Mouse (Mus musculus): ENCODE data around the gene Kmt2e.
A peak's percentile ranks its signal among the peaks of the same experiment; 100 is the strongest.
"Not testable (repeated sequence)": the region's sequence is repeated elsewhere in the genome, so short reads cannot be mapped to it uniquely, and the experiment has no call there.

Gene Kmt2e

GRCm38 (mm10) chr5:23431948-23432707, 2.1 kb upstream of the Kmt2e start:
- peak; percentile 0; the same call in 1 of the 2 replicates for ATAC-seq (ENCODE audit: low TSS enrichment)

DNA sequence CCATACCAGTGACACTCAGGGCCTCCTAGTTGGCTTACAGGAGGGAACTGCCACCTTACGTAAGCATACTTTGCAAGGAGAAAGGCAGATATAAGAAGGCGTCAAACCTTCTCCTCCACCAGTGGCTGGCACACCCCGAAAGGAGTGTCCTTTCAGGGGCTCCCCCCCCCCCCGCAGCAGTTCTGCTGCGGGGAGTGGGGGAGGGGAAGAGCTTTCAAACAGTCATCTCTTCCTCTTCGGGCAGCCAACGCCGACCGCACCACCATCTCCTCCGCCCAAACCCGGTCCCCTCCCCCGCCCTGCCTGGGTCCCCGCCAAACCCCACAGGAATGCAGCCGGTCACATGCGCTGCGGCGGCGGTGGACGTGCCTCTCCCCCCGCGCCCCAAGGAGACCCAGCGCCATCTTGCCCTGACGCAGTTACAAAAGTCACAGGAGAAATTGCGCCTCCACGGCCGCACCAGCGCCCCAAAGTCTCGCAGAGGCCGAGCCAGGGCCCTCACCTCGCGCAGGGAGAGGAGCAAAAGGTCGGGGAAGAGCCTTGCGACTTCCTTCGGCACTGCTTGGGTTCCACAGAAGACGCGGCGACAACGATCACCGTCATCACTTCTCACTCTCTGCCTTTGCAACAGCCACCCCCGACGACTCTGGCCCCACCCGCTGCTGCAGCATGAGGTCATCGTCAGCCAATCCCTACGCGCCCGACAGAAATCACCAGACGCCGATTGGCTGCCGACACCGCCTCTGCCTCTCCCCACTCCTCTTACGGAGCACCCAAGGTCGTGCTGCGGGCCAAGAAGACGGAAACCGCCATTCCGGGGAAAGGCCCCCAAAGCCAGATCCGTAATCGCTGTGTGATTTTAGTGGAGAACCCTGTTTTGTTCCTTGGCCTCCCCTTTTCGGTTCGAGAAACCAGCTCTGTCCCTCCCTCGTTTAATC, 1.3 kb upstream of the Kmt2e start:
- ATAC-seq (ENCODE audit: low TSS enrichment): peak; percentile 64

DNA sequence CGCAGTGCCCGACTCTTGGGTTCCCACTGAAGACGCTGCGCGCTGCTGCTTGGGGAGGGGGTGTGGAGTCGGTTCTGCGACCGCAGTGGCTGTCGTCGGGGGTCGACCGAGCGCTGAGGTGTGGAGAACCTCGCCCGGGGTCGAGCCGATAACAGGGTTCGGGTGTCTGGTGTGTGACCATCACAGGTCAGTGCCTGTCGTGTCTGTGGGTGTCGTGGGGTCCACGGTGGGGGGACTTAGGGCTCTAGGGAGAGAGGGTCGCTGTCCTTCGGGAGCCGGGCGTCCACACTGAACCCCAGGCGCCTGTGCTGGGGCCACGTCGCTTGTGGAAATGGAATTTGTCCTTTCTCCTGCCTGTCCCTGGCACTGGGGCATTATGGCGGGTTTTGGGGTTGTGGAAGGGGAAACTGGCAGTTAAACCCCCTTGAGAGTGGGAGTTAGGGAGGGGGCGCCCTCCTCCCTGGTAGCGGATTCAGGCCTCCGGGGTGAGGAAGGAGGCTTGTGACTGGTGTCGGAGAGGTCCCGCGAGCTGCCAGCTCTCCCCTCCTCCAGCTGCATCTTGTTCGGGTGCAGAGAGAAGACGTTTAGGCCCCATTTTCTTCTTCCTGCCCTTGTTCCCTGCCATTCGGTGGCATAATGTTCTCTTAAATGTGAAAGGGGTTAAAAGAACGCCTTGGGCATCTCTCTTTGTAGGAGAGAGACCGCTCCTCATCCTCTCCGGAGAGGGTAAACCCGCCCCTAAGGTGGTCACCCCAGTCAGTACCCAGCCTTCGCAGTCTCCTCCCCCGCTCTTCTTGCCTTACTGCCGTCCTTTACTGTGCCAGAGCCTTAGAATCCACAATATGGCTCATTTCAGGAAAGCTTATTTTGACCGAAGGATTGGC, 599 bp downstream of the Kmt2e start:
- peak; percentile 10; the same call in 1 of the 2 replicates for ATAC-seq (ENCODE audit: low TSS enrichment)

DNA sequence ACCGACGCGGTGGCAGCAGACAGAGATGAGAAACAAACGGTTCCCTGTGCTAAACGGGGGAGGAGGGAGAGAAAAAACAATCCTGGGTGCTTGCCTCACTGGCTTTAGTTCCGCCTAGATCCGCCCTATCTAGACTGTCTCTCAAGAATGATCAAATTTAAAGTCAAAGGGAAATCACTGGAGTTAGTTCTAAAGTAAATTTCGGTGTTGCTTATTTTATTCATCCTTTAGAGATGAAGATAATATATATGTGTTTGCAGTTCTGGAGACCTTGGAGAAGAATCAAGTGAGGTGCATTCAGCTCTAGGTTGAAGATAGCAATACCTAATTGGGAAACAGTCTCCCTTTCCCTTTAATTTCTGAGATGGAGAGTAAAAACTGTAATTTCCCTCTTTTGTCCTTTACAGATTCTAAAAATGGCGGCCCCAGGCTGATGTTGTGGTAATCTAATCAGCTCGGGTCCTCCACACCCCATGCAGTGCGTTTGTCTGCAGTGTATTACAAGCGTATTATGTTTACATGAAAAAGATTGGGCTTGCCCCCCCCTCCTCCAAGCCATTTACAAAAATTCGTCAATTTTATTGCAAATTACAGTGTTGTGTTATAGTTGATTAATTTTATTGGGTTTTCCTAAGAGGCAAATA, 1.4 kb downstream of the Kmt2e start:
- ATAC-seq (ENCODE audit: low TSS enrichment): no peak; the same call in 1 of the 2 replicates

DNA sequence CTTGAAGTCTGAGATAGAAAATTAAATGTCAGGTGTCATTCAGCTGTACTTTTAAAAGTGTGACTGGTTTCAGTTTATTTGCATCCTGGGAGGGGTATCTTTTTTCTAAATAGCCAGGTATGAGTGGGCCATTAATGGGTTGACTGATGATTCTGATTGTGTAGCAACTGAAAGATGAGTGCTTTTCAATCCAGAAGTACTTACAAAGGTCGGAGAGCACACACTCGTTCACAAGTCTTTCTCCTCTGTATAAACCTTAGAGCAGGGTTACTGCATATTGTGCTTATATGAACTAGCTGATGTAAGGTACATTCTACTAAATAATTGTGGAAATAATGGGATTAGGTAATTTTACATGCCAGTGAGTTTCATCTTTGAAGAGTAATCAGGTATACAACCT, 2.5 kb downstream of the Kmt2e start:
- no peak for ATAC-seq (ENCODE audit: low TSS enrichment)

- ATAC-seq (ENCODE audit: low TSS enrichment): no peak
Observed at GRCm38 (mm10) chr5:23439857-23440256, 5.6 kb downstream of the Kmt2e start.

- ATAC-seq (ENCODE audit: low TSS enrichment): no peak
Observed at GRCm38 (mm10) chr5:23440572-23440971, 6.3 kb downstream of the Kmt2e start.

DNA sequence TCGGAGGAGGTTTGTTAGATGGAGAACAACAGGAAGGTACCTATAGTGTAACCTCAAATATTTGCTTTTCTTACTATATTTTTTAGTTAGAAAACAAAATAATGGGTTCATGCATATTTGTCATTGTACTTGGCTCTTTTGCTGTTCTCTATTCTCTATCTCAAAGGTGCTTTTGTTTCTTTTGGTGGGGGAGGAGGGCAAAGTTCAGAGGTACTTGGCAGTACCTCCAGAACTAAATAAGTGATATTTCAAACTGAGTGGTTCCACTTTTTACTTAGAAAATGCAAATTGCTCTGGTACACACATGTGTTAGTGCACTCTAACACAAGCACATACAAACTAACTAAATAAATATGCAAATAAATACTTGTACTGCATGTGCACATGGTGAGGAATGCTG, 7.7 kb downstream of the Kmt2e start:
- ATAC-seq (ENCODE audit: low TSS enrichment): no peak

DNA sequence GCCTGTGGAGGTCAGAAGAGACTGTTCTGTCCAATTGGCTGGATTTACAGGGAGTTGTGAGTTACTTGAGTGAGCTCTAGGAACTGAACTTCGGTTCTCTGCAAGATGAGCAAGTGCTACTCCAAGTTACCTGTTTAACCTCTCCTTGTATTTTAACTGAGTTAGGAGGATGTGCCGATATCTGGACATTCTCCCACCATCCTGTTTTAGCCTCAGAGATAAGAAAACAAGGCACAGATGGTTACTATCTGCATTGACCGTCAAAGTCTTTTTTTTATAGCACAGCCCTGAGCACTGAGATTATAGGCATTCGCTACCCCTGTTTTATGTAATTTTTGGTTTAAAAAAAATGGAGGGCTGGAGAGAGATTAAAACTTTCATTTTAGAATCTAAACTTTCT, 10.2 kb downstream of the Kmt2e start:
- no peak for ATAC-seq (ENCODE audit: low TSS enrichment)

GRCm38 (mm10) chr5:23453561-23453960, 19.3 kb downstream of the Kmt2e start:
- not testable (repeated sequence) for ATAC-seq (ENCODE audit: low TSS enrichment)

DNA sequence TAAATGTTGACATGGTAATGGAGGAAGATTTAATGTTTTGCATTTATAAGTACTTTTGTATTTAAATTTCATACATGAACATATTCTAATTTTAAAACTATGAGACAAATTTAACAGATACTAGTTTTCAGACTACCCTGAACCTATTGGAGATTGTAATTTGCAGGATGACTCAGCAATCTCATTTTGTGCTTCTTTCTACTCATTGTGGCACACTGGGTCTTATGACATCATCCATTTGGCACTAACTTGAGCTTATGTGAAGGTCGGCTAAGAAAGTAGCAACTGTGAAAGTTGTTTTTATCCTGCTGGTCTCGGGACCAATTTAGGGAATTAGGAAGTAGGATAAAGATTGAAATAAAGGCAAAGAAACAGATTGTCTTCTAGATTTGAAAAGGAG, 27.4 kb downstream of the Kmt2e start:
- ATAC-seq (ENCODE audit: low TSS enrichment): 0 out of 2 replicates have a peak, but pooled peaks have one; percentile 45

DNA sequence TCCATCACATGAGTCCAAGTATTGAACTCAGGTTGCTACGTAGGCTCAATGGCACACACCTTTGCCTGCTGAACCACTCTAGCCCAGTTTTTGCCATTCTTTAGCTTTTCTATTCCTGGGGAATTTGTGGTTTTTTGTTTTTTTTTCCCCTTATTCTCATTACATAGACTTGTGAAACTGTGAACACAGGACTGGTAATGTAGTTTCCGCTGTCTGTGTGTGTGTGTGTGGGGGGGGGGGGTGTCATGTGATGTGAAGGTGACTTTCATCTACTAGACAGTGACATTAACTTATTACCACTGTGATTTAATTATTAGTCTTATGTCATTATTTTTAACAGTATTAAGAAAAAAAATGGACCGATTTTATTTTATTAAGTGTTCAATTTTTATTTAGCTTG, 30.0 kb downstream of the Kmt2e start:
- ATAC-seq (ENCODE audit: low TSS enrichment): no peak

- no peak for ATAC-seq (ENCODE audit: low TSS enrichment)
Observed at GRCm38 (mm10) chr5:23464743-23465142, 30.5 kb downstream of the Kmt2e start.

- no peak for ATAC-seq (ENCODE audit: low TSS enrichment)
Observed at GRCm38 (mm10) chr5:23466546-23466945, 32.3 kb downstream of the Kmt2e start.

GRCm38 (mm10) chr5:23473098-23473873, 39.0 kb downstream of the Kmt2e start:
- no peak for ATAC-seq (ENCODE audit: low TSS enrichment)

- ATAC-seq (ENCODE audit: low TSS enrichment): no peak
Observed at GRCm38 (mm10) chr5:23483811-23484210, 49.6 kb downstream of the Kmt2e start.

GRCm38 (mm10) chr5:23489231-23489630, 55.0 kb downstream of the Kmt2e start:
- no peak for ATAC-seq (ENCODE audit: low TSS enrichment)

DNA sequence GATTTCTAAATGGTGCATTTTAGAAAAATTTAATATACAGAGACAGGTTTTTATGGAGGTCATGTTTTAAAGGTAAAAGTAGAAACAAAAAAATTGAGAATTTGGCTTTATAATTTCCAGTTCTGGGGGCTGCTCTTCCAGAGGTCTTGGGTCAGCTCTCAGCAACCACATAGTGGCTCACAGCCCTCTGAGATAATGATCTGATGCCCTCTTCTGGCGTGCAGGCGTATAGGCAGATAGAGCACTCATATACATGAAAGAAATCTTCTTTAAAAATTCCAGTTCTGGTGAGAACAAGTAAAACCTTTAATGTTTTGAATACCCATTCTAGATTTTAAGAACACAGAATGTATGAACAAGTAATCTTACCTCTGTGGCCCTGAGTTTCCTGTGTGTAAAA, 56.6 kb downstream of the Kmt2e start:
- ATAC-seq (ENCODE audit: low TSS enrichment): peak; percentile 47; the same call in 1 of the 2 replicates

DNA sequence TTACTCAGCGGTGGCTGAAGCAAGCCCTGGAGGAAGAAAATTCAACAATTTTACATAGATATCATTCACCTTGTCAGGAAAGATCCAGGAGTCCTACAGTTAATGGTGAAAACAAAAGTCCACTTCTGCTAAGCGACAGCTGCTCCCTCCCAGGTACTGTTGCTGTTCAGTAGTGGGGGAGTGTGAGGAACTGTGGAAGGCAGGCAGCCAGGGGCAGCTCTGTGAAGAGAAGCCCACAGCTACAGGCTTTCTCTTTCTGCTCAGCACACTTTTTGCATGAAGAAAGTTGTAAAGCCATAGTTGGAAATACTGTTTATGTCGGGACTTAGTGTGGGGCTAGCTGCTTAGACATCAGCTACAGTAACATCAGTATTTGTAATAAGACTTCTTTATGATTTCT, 62.2 kb downstream of the Kmt2e start:
- peak; percentile 33; the same call in 1 of the 2 replicates for ATAC-seq (ENCODE audit: low TSS enrichment)

GRCm38 (mm10) chr5:23496933-23497332, 62.7 kb downstream of the Kmt2e start:
- ATAC-seq (ENCODE audit: low TSS enrichment): no peak
